Mouse (Mus musculus): ENCODE data around the gene Usp49.

- TF ChIP-seq CTCF (IDR thresholded peaks at IDR 0.05; ENCODE audit: control insufficient read depth, insufficient read depth, insufficient replicate concordance, low read depth, low read length) (no peak), POLR2A (IDR thresholded peaks at IDR 0.05; ENCODE audit: control insufficient read depth, low read depth, low read length) (no peak)
These were observed 29.1 kb upstream of the Usp49 start for GRCm38 (mm10) chr17:47601389-47601755.

Data from testis, adult 2 months (tissue).